Mouse (Mus musculus): ENCODE measurements at regions not wholly inside any gene's neighbourhood (a gene's known extent, or its start where the extent isn't known, plus 50 kb on each side); places are given as distances from the start of the nearest gene placed in this dataset.

DNA sequence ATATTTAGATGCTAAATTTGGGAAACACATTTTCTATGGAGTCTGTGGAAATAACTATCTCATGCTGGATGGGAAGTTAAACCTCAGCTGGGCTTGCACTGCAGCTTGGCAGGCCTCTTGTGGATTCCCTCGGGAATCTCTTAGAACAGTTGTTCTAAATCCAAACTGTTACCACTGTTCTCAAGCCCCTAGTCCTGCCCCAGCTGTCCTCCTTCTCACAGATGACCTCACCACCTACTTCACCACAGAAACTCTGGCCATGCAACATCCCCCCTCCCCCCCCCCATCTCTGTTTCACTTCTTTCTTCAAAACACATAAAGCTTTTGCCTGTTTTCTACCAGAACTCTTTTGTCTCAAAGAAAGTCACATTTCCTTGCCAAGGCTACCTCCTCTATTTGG, 136.6 kb upstream of the Wdr44 start:
- no peak for DNase-seq (ENCODE audit: low spot score)

DNA sequence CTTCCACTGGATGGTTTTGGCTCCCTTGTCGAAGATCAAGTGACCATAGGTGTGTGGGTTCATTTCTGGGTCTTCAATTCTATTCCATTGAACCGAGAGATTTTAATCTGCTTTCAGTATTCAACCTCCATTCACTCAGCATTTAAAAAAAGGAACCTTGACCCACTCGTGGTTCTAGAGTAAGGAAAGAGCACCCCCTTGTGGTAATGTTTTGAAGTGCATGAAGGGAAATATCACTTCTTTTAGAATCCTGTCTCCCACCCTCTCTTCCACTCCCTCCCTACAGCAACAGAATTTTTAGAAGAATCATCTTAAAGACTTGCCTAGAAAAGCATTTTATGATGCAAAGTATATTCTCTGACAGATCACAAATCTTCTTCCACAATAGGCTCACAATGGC, 127.3 kb upstream of the Wdr44 start:
- peak; percentile 20 for DNase-seq (ENCODE audit: low spot score)
